Mouse (Mus musculus): Measurements from ENCODE around the gene Arid3b. TPM values are rescaled to one million over a fixed set of nuclear protein-coding genes. Genes with fewer than 3 reads are reported as not detected.
"Not testable (repeated sequence)": the region's sequence is repeated elsewhere in the genome, so short reads cannot be mapped to it uniquely, and the experiment has no call there.

The Arid3b gene
- total RNA-seq (2021) = 1 to 10 TPM; 4.4 to 7.0 TPM

DNA sequence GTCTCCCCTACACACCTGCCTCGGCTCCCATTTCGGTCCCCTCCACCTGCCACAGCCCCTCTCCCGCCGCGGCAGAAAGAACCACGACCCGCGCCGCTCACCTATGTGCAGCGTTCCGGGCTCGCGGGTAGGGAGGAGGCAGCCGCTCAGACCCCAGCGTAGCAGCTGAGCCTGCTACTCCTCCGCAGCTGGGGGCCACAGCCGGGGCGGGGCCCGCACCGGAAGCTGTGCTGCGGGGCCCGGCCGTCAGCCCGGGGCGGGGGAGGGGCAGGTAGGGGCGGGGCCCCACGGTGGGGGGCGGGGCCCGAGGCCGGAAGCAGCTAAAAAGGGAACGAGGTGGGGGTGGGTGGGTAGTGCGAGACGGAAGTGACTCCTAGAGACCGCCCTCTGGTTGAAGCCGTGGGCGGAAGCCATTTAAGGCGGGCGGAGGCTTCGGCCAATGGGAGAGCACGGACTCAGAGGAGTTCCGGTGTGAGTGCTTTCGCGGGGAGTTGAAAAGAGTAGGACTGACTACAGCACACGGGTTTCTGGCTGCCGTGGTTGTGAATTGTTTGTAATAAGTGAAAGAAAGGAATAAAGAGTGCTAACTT lies at the start of gene Arid3b:
Gene Arid3b, minus strand, starts transcription at position 213 of the 590 bp plus-strand sequence.
- peak; percentile 94 for DNase-seq
- intact Hi-C loops (cut with DNase I) = loop anchor here (2.0 kb wide), 1 partner anchor 72 kb away; the partner anchor contains the start of gene Clk3

DNA sequence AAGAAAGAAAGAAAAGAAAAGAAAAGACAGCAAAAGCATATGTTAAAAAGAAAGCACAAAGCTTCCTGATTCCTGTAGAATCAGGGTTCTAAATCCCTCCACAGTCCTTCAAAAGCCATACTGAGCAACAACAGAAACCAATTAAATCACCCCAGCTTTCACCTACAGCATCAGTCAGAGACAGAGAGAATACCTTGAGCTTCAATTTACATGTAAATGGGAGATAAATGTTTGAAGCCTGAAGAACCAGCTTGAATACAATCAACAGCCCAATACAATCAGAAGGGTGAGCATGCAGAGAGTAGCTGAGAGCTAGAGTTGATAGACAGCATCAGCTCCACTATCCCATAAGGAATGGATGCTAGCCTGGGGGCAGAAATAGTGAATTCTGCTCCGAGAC lies 46.8 kb upstream of the Arid3b start:
- DNase-seq = no peak
- intact Hi-C loops (cut with DNase I) = no loop called here

DNA sequence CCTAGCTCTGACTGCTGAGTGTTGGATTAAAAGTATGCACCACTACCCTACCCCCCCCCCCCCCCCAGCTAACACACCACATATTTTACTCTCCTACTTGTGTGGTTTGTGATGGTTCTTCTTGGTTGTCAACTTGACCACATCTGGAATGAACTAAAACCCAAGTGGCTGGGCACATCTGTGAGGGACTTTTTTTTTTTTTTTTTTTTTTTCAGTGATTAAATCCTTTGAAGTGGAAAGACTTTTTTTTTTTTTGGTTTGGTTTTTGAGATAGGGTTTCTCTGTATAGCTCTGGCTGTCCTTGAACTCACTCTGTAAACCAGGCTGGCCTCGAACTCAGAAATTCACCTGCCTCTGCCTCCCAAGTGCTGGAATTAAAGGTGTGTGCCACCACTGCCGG lies 45.2 kb upstream of the Arid3b start:
- DNase-seq; intact Hi-C loops (cut with DNase I): not testable (repeated sequence)

DNA sequence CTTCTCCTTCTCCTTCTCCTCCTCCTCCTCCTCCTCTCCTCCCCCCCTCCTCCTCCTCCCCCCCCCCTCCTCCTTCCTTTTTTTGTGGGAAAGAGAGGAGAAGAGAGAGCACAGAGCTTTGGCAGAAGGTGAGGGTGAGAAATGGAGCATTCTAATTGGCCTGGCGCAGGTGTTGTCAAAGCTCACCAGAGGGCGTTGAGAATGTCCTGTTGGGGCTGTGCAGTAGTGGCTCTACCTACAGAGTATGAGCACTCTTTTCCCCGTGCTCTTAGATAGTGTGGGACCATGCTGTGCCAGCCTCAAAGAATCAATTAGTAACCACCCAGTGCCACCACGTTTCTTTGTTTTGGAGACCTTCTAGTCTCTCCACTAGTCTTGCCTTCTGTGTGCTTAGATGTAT lies 43.7 kb upstream of the Arid3b start:
- intact Hi-C loops (cut with DNase I) = no loop called here
- DNase-seq = no peak

DNA sequence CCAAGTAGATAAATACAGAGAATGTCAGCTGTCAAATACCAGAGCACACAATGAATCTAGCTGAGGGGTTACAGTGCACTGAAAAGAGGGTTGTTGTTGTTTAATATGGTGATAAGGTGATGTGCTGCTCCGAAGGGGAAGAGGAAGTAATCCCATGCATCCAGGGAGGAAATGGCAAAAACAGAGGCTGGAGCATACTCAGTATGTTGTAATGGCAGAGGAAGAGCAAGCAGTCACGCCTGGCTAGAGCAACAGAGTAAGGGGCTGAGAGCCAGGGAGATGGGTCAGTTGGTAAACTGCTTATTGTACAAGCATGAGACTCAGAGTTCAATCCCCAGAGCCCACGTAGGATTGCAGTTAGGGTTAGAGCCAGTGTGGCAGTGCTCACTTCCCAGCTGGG lies 42.6 kb upstream of the Arid3b start:
- intact Hi-C loops (cut with DNase I) = no loop called here
- DNase-seq = no peak

DNA sequence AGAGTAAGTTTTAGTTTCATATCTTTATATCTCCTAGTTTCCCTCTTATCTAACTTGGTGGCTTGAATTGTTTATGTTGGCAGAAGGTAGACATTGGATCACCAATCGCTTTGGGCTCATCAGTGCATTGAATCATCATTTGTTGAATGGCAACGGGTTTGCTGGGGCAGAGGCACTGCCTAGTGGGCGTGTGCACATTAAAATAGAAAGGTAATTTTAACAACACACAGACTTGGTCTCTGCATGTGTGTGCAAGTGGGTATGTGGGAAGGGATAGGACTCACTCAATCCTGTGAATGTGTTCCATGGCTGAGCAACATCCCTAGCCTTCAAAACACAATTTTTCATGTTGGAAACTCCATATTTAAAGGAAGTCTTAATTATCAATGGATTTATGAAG lies 38.4 kb upstream of the Arid3b start:
- intact Hi-C loops (cut with DNase I) = no loop called here
- no peak for DNase-seq

DNA sequence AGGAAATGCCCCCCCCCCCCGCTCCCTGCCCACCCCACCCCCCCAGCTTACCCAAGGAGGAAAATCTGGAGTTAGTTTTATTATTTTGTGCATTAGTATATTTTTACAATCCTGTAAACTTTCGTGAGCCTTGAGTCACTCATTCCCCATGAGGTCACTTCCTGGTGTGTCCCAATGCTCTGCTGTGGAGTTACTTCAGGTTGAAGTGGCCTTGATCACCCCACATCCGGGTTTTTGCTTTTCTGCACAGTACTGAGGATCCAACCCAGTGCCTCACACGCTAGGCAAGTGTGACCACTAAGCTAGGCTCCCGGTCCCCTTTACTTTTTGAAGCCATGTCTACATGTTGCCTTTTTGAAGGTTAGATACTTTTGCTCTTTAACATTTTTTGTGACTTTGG lies 37.5 kb upstream of the Arid3b start:
- intact Hi-C loops (cut with DNase I) = no loop called here
- DNase-seq = no peak

DNA sequence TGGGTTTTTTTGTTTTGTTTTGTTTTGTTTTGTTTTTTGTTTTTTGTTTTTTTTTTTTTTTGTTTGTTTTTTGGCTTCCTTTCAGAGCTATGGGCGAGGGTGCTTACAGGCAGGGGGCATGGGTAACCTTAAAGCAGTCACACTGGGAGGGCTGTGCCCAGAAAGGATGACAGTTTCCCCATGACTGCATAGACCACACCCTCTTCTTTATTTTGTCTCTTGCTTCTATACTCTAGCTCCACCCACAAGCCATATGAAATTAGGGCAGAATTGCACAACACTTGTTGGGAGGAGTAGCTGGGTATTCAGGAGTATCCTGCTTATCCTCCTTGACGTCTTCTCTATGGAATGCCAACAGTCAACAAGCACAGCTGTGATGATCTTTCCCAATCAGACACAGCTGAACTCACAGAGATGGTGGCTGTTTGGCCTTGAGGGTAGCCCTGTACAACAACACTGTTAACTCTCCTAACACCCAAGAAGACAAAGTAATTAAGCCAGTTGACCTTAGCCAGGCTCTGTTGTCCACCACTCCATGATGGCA lies 33.8 kb upstream of the Arid3b start:
- intact Hi-C loops (cut with DNase I) = no loop called here
- DNase-seq = no peak

DNA sequence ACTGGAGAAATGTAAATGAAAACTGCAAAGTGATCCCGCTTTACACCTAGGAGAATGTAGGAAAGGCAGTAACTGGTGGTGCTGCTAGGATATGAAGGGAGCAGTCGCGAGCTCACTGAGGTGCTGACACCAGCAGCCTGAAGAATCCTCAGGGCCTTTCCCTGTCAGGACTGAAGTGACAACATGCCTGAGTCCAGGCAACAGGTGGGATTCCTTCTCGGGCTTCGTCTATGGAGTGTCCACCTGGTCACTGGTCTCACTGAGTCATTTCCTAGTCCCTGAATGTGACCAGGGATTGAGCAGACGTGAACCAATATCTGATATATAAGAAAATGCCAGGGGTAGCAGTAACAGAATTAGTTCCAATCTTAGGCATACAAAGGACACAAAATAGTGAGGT lies 32.2 kb upstream of the Arid3b start:
- intact Hi-C loops (cut with DNase I) = no loop called here
- no peak for DNase-seq

DNA sequence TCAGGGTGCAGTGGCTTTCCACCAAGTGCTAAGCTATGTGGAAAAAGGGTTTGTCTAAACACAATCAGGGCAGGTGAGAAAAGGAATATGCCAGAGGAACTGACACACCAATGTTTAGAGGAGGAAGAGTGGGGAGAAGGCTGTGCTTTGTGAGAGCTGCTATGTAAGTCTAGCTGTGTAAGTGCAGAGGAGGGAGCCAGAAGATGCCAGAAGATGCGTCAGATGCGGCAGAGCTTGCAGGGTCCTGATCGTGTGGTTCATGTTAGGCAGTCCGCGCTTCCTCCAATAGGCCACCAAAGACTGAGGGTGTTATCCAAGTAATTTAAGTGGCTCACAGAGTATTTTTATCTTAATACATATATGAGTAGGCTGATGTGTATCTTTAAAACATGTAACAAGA lies 31.3 kb upstream of the Arid3b start:
- no peak for DNase-seq
- intact Hi-C loops (cut with DNase I) = no loop called here

DNA sequence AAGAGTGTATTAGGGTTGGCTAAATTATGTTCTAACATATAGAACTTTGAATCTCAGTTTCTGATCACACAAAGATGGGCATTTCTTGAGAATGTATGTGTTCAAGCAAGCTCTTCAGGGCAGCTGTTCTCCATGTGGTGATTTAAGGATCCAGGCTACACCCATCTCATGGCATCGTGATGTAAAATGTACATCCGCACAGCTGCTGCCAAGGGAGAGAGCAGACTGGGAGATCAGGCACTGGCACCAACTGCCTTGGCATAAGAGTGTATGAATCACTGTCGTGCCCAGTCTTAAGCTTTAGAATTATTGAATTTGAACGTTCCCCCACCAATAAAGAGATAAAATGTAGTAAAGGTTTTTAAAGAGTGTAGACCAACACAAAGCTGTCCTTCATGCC lies 30.6 kb upstream of the Arid3b start:
- intact Hi-C loops (cut with DNase I) = no loop called here
- no peak for DNase-seq

DNA sequence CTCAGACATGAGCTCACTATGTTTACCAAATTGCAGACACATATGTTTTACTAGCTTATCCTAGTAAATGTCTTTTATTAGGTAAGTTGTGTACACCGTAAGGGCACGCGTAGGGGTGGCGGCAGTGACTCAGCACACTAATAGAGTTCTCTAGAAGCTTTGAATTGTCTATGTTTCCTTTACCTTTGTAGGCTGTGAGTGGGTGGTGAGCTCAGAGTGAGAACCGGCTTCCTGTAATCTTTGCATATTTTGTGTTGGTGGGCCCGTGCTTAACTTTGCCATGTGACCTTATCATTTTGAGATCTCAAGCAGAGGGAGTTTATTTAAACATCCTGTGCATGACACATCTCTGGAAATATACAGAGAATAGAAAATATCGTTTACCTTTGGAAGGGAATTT lies 29.9 kb upstream of the Arid3b start:
- intact Hi-C loops (cut with DNase I) = no loop called here
- no peak for DNase-seq

DNA sequence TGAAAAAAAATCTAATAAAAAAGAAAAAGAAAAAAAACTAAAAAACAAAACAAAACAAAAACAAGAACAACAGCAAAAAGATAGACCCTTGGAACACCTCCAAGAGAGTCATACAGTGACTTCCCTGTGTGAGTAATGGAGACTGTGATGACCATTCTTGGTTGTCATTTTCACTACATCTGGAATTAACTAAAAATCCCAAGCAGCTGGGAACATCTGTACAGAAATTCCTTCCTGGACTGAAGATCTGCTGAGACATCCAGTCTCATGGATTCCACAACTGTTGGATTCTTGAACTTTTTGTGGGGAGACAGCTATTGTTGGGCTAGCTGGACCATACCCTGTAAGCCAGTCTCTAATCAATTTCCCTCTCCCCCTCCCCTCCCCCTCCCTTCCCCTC lies 27.7 kb upstream of the Arid3b start:
- peak; percentile 64 to 70 for DNase-seq
- intact Hi-C loops (cut with DNase I) = loop anchor here (5.0 kb wide), 1 partner anchor 48 kb away; the partner anchor contains the start of gene Ubl7

DNA sequence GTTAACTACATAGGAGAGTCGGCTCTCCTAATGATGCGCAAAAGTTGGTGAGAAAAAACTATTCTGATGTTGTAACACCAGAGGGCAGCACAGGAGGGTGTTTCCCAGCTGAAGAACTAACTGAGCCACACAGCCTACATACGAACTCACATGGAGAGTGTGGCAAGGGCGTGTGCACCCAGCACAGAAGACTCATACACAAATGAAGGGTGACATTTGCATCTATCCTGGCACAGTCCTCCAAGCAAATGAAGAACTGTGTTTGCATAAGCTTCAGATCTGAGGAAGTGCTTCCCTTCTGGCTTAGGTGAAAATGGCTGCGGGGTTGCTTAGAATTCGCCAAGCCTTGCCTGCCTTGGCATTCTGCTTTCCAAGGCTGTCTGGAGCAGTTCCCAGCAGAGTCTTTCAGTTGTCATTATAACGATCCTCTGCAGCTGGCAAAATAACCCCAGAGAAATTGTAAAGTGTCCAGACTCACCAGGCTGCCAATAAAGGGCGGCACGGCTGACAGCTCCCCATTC lies 25.4 kb upstream of the Arid3b start:
- intact Hi-C loops (cut with DNase I) = loop anchor here (1.0 to 5.0 kb wide), 3 partner anchors 50 to 136 kb away; partner anchors contain the start of gene Ubl7
- DNase-seq = peak; percentile 67 to 77

DNA sequence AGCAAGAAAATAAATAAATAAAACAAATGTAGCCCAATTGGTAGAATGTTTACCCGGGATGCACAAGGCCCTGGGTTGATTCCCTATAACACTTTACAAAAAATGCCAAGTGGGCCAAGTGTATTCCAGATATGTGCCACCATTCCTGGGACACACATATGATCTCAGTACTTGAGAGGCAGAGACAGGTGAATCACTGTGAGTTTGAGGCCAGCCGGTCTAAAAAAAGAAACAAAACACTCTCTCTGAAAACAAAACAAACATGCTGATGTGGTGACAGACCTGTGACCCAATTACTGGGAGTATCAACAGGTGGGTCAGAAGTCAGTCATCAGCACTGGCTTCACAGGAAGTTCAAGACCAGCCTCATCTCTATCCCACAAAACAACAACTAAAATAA lies 19.9 kb upstream of the Arid3b start:
- intact Hi-C loops (cut with DNase I) = no loop called here
- DNase-seq = no peak

DNA sequence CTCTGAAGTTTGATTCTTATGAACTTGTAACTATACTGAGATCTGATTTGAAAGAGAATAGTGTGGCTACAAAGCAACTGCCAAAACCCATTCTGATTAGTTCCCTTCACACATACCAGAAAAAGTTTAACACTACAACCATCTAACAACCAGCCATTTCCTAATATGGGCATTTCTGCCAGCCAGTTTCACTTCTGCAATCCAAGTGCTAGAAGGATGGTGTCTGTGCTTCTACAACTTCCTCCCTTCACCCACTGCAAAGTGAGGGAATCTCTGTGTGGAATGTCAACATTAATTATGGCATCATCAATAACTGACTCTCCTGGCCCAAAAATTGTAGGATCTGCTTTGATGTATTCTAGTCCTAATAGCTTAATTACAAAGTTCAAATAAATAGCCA lies 17.7 kb upstream of the Arid3b start:
- DNase-seq = no peak
- intact Hi-C loops (cut with DNase I) = no loop called here

DNA sequence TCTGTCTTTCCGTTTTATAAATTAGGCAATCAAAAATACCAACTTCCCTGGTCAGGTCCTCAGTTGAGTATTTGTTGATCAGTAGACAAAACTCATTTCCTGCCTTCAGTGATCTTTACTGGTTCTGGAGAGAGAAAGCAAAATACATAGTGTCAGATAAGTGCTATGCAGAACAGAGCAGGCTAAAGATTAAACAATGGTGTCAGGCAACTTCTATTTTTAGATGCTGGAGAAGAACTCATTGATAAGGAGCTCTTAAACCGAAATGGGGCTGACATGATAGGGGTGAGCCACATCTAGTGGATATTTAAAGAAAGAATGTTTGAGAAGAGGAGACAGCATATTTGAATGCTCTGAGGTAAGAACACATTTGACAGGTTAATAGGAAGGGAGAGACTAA lies 2.4 kb upstream of the Arid3b start:
- intact Hi-C loops (cut with DNase I) = no loop called here
- DNase-seq = no peak

DNA sequence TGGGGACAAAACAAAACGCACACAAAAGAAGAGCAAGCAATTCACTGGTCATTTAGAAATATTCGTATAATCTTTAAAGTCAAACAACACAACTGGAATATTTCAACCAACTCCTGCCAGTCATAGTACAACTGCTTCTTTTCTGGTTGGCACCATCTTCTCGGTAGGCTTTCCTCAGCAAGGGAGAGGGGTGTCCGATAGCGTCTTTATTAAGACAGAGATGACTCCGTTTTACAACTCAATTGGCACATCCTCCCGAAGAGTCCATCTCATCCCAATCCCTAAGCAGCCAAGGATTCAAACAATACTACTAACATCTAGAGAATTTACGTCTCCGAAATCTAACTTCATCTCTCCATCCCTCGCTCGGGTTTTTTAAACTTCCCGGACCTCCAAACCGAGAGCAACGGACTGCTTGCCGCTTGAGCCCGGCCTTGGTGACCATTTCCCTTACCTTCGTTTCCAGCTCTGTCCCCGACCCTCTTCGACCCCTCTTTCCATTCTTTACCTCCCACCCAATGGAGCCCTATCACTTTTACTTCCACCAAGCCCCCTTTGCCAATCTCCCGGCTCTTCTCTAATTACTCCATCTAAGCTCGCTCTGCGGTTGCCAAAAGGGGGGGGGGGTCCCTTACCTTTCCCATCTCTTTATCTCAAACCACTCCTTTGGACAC lies 615 bp downstream of the Arid3b start:
- intact Hi-C loops (cut with DNase I) = loop anchor here (2.0 kb wide), 1 partner anchor 71 kb away; the partner anchor contains the start of gene Clk3
- DNase-seq = no peak

DNA sequence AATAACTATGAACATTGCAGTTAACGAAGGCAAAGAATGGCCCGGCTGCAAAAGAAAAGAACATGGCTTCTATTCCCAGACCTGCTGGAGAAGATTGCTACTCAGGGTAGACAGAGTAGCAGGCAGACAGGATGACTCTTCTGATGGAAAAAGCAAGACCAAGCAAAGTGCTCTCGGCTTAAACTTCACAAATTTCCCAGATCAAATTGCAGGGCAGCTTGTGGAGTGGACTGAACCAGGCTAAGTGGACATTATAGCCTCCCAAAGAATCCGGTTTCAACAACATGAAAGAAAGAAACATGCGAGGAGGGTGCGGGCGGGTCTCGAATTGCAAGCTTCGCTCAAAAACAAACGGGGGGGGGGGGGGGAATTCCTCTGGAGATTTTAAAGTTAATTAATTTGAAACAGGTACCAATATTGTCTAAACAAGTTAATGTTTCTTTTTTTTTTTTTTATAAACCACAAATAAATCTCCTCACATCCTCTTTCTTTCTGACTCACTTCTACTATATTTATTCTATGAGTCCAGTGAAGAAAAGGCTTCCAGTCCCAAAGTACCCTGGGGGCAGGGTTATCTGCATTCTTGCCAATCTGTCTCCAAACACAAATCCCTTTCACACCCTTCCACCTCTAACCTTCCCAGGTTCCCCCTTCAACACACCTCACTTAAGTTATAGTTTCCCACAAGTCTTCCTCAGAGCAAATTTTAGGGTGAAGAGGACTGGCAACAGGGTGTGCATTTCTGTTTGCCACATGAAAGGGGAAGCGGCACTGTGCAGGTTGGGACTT lies 1.8 kb downstream of the Arid3b start:
- no peak for DNase-seq
- intact Hi-C loops (cut with DNase I) = no loop called here

DNA sequence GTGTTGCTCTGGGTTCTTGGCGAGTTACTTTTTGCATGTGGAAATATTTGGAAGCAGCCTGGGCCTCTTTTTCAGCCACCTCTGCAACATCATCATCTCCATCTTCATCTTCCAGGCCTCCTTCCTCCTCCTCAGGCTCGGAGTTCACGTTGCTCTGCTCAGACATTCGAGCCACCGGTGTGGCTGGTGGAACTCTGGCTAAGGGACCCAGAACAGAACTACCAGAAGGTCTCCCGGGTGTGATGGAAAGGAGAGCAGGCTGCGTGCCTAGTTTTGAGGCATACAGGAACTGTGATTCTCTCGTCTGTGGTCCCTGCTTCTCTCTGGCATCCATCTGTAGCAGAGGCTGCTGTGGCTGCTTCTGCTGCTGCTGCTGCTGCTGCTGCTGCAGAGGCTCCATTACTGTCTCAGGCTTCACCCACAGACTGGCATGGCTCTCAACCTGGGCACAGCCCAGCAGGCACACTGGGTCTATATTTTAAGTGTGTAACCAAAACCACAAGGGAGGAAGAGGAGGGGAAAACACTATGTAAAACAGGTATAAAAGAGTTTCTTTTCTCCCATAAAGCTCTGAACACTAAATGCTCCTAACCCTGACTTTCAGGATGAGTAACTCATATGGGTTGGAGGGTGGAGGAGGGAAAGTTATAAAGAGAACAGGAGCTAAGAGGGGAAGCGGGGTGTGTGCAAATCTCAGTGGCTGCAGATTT lies 2.7 kb downstream of the Arid3b start:
- intact Hi-C loops (cut with DNase I) = no loop called here
- no peak for DNase-seq
